Mouse (Mus musculus): ENCODE data around the gene Prpf38a. TPM values are rescaled to one million over a fixed set of nuclear protein-coding genes. Genes with fewer than 3 reads are reported as not detected.

Prpf38a gene
- total and polyA plus RNA-seq, 3 experiments: 51.1 to 107 (median 82.2) TPM

GRCm38 (mm10) chr4:108619587-108620341 is 40.6 kb upstream of the Prpf38a start, which contains the start of gene Cc2d1b (continued):
- TF ChIP-seq MAX (IDR thresholded peaks at IDR 0.05; ENCODE audit: low read length): peak; percentile 94
- no peak for TF ChIP-seq MAFK (IDR thresholded peaks at IDR 0.05; ENCODE audit: insufficient replicate concordance, low read length)
- TF ChIP-seq USF1 (IDR thresholded peaks at IDR 0.05; ENCODE audit: low read depth, low read length): peak; percentile 99
- TF ChIP-seq TBP (conservative IDR thresholded peaks at IDR 0.05; ENCODE audit: low read depth, low read length): peak; percentile 62; the same call in 1 of the 2 replicates
- TF ChIP-seq GABPA (IDR thresholded peaks at IDR 0.05; ENCODE audit: insufficient replicate concordance, low read depth, low read length): no peak
- peak; percentile 16; the same call in 1 of the 2 replicates for TF ChIP-seq ZMIZ1 (IDR thresholded peaks at IDR 0.05; ENCODE audit: low read depth, low read length)
- TF ChIP-seq NELFE (IDR thresholded peaks at IDR 0.05; ENCODE audit: low read depth, low read length): peak; percentile 93
- TF ChIP-seq IRF4 (IDR thresholded peaks at IDR 0.05; ENCODE audit: low read depth, low read length): peak; percentile 42; the same call in 1 of the 2 replicates
- no peak for TF ChIP-seq EP300 (IDR thresholded peaks at IDR 0.05; ENCODE audit: low read length)
- TF ChIP-seq POLR2AphosphoS2 (IDR thresholded peaks at IDR 0.05; ENCODE audit: low read depth, low read length): 0 out of 2 replicates have a peak, but pooled peaks have one; percentile 71
- TF ChIP-seq MXI1 (IDR thresholded peaks at IDR 0.05; ENCODE audit: low read depth, low read length): peak; percentile 85
- TF ChIP-seq ETS1 (conservative IDR thresholded peaks at IDR 0.05; ENCODE audit: low read depth, low read length): 0 out of 2 replicates have a peak, but pooled peaks have one; percentile 22
- no peak for TF ChIP-seq CHD1 (IDR thresholded peaks at IDR 0.05; ENCODE audit: low read depth, low read length)
- TF ChIP-seq UBTF (IDR thresholded peaks at IDR 0.05; ENCODE audit: low read depth, low read length): peak; percentile 55; the same call in 1 of the 2 replicates
- no peak for TF ChIP-seq ZNF384 (IDR thresholded peaks at IDR 0.05; ENCODE audit: low read depth, low read length)

DNA sequence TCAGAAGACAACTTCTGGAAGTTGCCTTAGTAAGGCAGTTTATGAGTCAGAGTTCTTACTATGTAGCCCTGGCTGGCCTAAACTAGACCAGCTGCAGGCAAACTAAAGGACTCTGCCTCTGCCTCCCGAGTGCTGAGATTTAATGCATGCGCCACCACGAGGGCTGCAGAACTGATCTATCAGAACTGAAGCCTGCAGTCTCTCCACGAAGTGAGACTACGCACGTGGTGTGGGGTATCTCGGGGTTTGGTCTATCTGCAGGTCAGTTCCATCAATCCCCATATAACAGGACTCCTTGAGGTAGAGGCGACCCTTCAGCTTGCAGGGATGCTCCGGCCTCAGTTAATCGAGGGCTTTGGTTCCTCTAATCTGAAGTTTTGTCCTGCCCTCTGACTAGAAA is 40.0 kb upstream of the Prpf38a start:
- dilution Hi-C loops (cut with MboI; ENCODE audit: extremely low pct_ligation_motif_present, extremely low pct_unique_long_range_greater_than_20kb, low sequenced_read_pairs): no loop called here
- H3K4me1 ChIP-seq (ENCODE audit: control insufficient read depth in 1 of 2, insufficient read depth in 2 of 2): peaks cover 4 to 29% of the 10 kb centered on the region in 2 experiments; a peak in 3 of 4 replicates
- H3K27me3 ChIP-seq (replicated peaks): no peaks in the 10 kb centered on the region
- peak overlapping the region; percentile 79 for H3K9ac ChIP-seq (ENCODE audit: insufficient read depth, low read depth)
- H3K27ac ChIP-seq (ENCODE audit: insufficient read depth, low read depth): peak overlapping the region; percentile 56
- peak overlapping the region; percentile 72 for H3K4me2 ChIP-seq (ENCODE audit: insufficient read depth, low read depth, poor library complexity, severe bottlenecking)
- in situ Hi-C loops (cut with MboI; ENCODE audit: low pct_ligation_motif_present, low pct_unique_long_range_greater_than_20kb, low sequenced_read_pairs): no loop called here
- peak; percentile 46 for DNase-seq (ENCODE audit: extremely low read depth)
- peaks cover 3% of the 10 kb centered on the region; the same call in 1 of the 2 replicates for H3K79me2 ChIP-seq (replicated peaks; ENCODE audit: control insufficient read depth, extremely low read depth, insufficient read depth, poor library complexity, severe bottlenecking)
- H3K36me3 ChIP-seq (replicated peaks in 1 of 2; ENCODE audit: control insufficient read depth in 1 of 2, insufficient read depth in 1 of 2, low read length in 1 of 2): peaks cover 12 to 50% of the 10 kb centered on the region in 2 experiments
- H3K9me3 ChIP-seq (replicated peaks; ENCODE audit: low read length): no peaks in the 10 kb centered on the region
- H3K4me3 ChIP-seq (replicated peaks in 1 of 3; ENCODE audit: low read depth in 2 of 3, low read length in 2 of 3, poor library complexity in 1 of 3): peak overlapping the region; percentile 70 to 88 (median 76)
- TF ChIP-seq CTCF (conservative IDR thresholded peaks at IDR 0.05 in 1 of 2, IDR thresholded peaks at IDR 0.05 in 1 of 2; ENCODE audit: low read depth in 2 of 2, low read length in 2 of 2) (peak in 1 of 2 experiments; percentile 9; a peak in 1 of 4 replicates), SMC3 (IDR thresholded peaks at IDR 0.05; ENCODE audit: low read depth, low read length) (no peak), ZMIZ1 (IDR thresholded peaks at IDR 0.05; ENCODE audit: low read depth, low read length) (peak; percentile 6; the same call in 1 of the 2 replicates), BHLHE40 (IDR thresholded peaks at IDR 0.05; ENCODE audit: low read depth, low read length) (0 out of 2 replicates have a peak, but pooled peaks have one; percentile 19), ETS1 (conservative IDR thresholded peaks at IDR 0.05; ENCODE audit: low read depth, low read length) (peak; percentile 14; the same call in 1 of the 2 replicates), TCF12 (IDR thresholded peaks at IDR 0.05; ENCODE audit: low read depth, low read length) (no peak), UBTF (IDR thresholded peaks at IDR 0.05; ENCODE audit: low read depth, low read length) (peak; percentile 55; the same call in 1 of the 2 replicates), E2F4 (IDR thresholded peaks at IDR 0.05; ENCODE audit: insufficient replicate concordance, low read depth, low read length) (no peak), GABPA (IDR thresholded peaks at IDR 0.05; ENCODE audit: insufficient replicate concordance, low read depth, low read length) (no peak), USF1 (IDR thresholded peaks at IDR 0.05; ENCODE audit: low read depth, low read length) (no peak; the same call in 1 of the 2 replicates), TBP (conservative IDR thresholded peaks at IDR 0.05; ENCODE audit: low read depth, low read length) (no peak), RAD21 (IDR thresholded peaks at IDR 0.05; ENCODE audit: low read depth, low read length) (no peak), CHD1 (IDR thresholded peaks at IDR 0.05; ENCODE audit: low read depth, low read length) (no peak), JUND (conservative IDR thresholded peaks at IDR 0.05; ENCODE audit: low read depth, low read length) (no peak), NRF1 (IDR thresholded peaks at IDR 0.05; ENCODE audit: low read depth, low read length) (no peak), ZKSCAN1 (IDR thresholded peaks at IDR 0.05; ENCODE audit: borderline replicate concordance, low read depth, low read length) (no peak), EP300 (IDR thresholded peaks at IDR 0.05; ENCODE audit: low read length) (no peak), HCFC1 (IDR thresholded peaks at IDR 0.05; ENCODE audit: low read depth, low read length) (no peak), SIN3A (IDR thresholded peaks at IDR 0.05; ENCODE audit: low read length) (no peak), IRF4 (IDR thresholded peaks at IDR 0.05; ENCODE audit: low read depth, low read length) (0 out of 2 replicates have a peak, but pooled peaks have one; percentile 12), POLR2A (IDR thresholded peaks at IDR 0.05; ENCODE audit: low read depth, low read length) (no peak), RCOR1 (conservative IDR thresholded peaks at IDR 0.05; ENCODE audit: low read depth, low read length) (no peak), JUN (IDR thresholded peaks at IDR 0.05; ENCODE audit: insufficient read depth, low read depth, low read length) (no peak), MAFK (IDR thresholded peaks at IDR 0.05; ENCODE audit: insufficient replicate concordance, low read length) (no peak), MXI1 (IDR thresholded peaks at IDR 0.05; ENCODE audit: low read depth, low read length) (peak; percentile 75), KAT2A (IDR thresholded peaks at IDR 0.05; ENCODE audit: insufficient replicate concordance, low read length) (0 out of 2 replicates have a peak, but pooled peaks have one; percentile 23), ZNF384 (IDR thresholded peaks at IDR 0.05; ENCODE audit: low read depth, low read length) (no peak), MAX (IDR thresholded peaks at IDR 0.05; ENCODE audit: low read length) (peak; percentile 84), ZC3H11A (IDR thresholded peaks at IDR 0.05; ENCODE audit: low read depth, low read length) (no peak)
